Mouse (Mus musculus): ENCODE results near the gene Dab2ip. TPM values are rescaled to one million over a fixed set of nuclear protein-coding genes. Genes with fewer than 3 reads are reported as not detected.

Gene Dab2ip
- polyA plus RNA-seq, 1 experiment: 0.40 TPM

- Histone ChIP-seq H3K4me3 (ENCODE audit: insufficient read depth, low read length) (no peak overlapping the region), H3K27ac (ENCODE audit: insufficient read depth, low read depth, low read length) (no peak overlapping the region), H3K4me1 (ENCODE audit: control insufficient read depth, insufficient read depth, low read length) (no peaks in the 10 kb centered on the region)
- no peak for TF ChIP-seq CTCF (IDR thresholded peaks at IDR 0.05; ENCODE audit: low read depth, low read length)
- no peak for TF ChIP-seq POLR2A (IDR thresholded peaks at IDR 0.05; ENCODE audit: borderline replicate concordance, low read depth, low read length)
These were observed 81.7 kb downstream of the Dab2ip start for GRCm38 (mm10) chr2:35639799-35640198.

GRCm38 (mm10) chr2:35640576-35640975 is 82.5 kb downstream of the Dab2ip start:
- Histone ChIP-seq H3K4me3 (ENCODE audit: insufficient read depth, low read length) (no peak overlapping the region), H3K4me1 (ENCODE audit: control insufficient read depth, insufficient read depth, low read length) (no peaks in the 10 kb centered on the region), H3K27ac (ENCODE audit: insufficient read depth, low read depth, low read length) (no peak overlapping the region)
- TF ChIP-seq POLR2A (IDR thresholded peaks at IDR 0.05; ENCODE audit: borderline replicate concordance, low read depth, low read length) (no peak), CTCF (IDR thresholded peaks at IDR 0.05; ENCODE audit: low read depth, low read length) (no peak)

- H3K4me3 ChIP-seq (ENCODE audit: insufficient read depth, low read length): no peak overlapping the region
- no peaks in the 10 kb centered on the region for H3K4me1 ChIP-seq (ENCODE audit: control insufficient read depth, insufficient read depth, low read length)
- TF ChIP-seq CTCF (IDR thresholded peaks at IDR 0.05; ENCODE audit: low read depth, low read length): no peak
- no peak for TF ChIP-seq POLR2A (IDR thresholded peaks at IDR 0.05; ENCODE audit: borderline replicate concordance, low read depth, low read length)
- no peak overlapping the region for H3K27ac ChIP-seq (ENCODE audit: insufficient read depth, low read depth, low read length)
These were observed 84.2 kb downstream of the Dab2ip start for GRCm38 (mm10) chr2:35642224-35642623.

GRCm38 (mm10) chr2:35646553-35646952 is 88.5 kb downstream of the Dab2ip start:
- Histone ChIP-seq H3K4me1 (ENCODE audit: control insufficient read depth, insufficient read depth, low read length) (no peaks in the 10 kb centered on the region), H3K27ac (ENCODE audit: insufficient read depth, low read depth, low read length) (no peak overlapping the region), H3K4me3 (ENCODE audit: insufficient read depth, low read length) (no peak overlapping the region)
- TF ChIP-seq POLR2A (IDR thresholded peaks at IDR 0.05; ENCODE audit: borderline replicate concordance, low read depth, low read length): no peak
- no peak for TF ChIP-seq CTCF (IDR thresholded peaks at IDR 0.05; ENCODE audit: low read depth, low read length)

- no peak overlapping the region for H3K27ac ChIP-seq (ENCODE audit: insufficient read depth, low read depth, low read length)
- no peaks in the 10 kb centered on the region for H3K4me1 ChIP-seq (ENCODE audit: control insufficient read depth, insufficient read depth, low read length)
- no peak overlapping the region for H3K4me3 ChIP-seq (ENCODE audit: insufficient read depth, low read length)
- TF ChIP-seq POLR2A (IDR thresholded peaks at IDR 0.05; ENCODE audit: borderline replicate concordance, low read depth, low read length) (no peak), CTCF (IDR thresholded peaks at IDR 0.05; ENCODE audit: low read depth, low read length) (peak; percentile 90)
These were observed 91.6 kb downstream of the Dab2ip start for GRCm38 (mm10) chr2:35649708-35650107.

GRCm38 (mm10) chr2:35651297-35651731 is 93.2 kb downstream of the Dab2ip start:
- no peak for TF ChIP-seq CTCF (IDR thresholded peaks at IDR 0.05; ENCODE audit: low read depth, low read length)
- no peak for TF ChIP-seq POLR2A (IDR thresholded peaks at IDR 0.05; ENCODE audit: borderline replicate concordance, low read depth, low read length)
- H3K4me3 ChIP-seq (ENCODE audit: insufficient read depth, low read length): no peak overlapping the region
- no peak overlapping the region for H3K27ac ChIP-seq (ENCODE audit: insufficient read depth, low read depth, low read length)
- no peaks in the 10 kb centered on the region for H3K4me1 ChIP-seq (ENCODE audit: control insufficient read depth, insufficient read depth, low read length)

- TF ChIP-seq POLR2A (IDR thresholded peaks at IDR 0.05; ENCODE audit: borderline replicate concordance, low read depth, low read length) (no peak), CTCF (IDR thresholded peaks at IDR 0.05; ENCODE audit: low read depth, low read length) (no peak)
These were observed 94.9 kb downstream of the Dab2ip start for GRCm38 (mm10) chr2:35652984-35653383.

GRCm38 (mm10) chr2:35654795-35655194 is 96.7 kb downstream of the Dab2ip start:
- Histone ChIP-seq H3K4me1 (ENCODE audit: control insufficient read depth, insufficient read depth, low read length) (no peaks in the 10 kb centered on the region), H3K4me3 (ENCODE audit: insufficient read depth, low read length) (no peak overlapping the region)
- no peak for TF ChIP-seq POLR2A (IDR thresholded peaks at IDR 0.05; ENCODE audit: borderline replicate concordance, low read depth, low read length)
- no peak for TF ChIP-seq CTCF (IDR thresholded peaks at IDR 0.05; ENCODE audit: low read depth, low read length)

More at GRCm38 (mm10) chr2:35652984-35653383, 94.9 kb downstream of the Dab2ip start:
- no peaks in the 10 kb centered on the region for H3K4me1 ChIP-seq (ENCODE audit: control insufficient read depth, insufficient read depth, low read length)
- H3K27ac ChIP-seq (ENCODE audit: insufficient read depth, low read depth, low read length): no peak overlapping the region
- H3K4me3 ChIP-seq (ENCODE audit: insufficient read depth, low read length): no peak overlapping the region

GRCm38 (mm10) chr2:35655996-35656395 is 97.9 kb downstream of the Dab2ip start:
- Histone ChIP-seq H3K4me1 (ENCODE audit: control insufficient read depth, insufficient read depth, low read length) (no peaks in the 10 kb centered on the region), H3K4me3 (ENCODE audit: insufficient read depth, low read length) (no peak overlapping the region), H3K27ac (ENCODE audit: insufficient read depth, low read depth, low read length) (no peak overlapping the region)
- no peak for TF ChIP-seq POLR2A (IDR thresholded peaks at IDR 0.05; ENCODE audit: borderline replicate concordance, low read depth, low read length)
- no peak for TF ChIP-seq CTCF (IDR thresholded peaks at IDR 0.05; ENCODE audit: low read depth, low read length)

More at GRCm38 (mm10) chr2:35654795-35655194, 96.7 kb downstream of the Dab2ip start:
- no peak overlapping the region for H3K27ac ChIP-seq (ENCODE audit: insufficient read depth, low read depth, low read length)

- H3K4me3 ChIP-seq (ENCODE audit: insufficient read depth, low read length): no peak overlapping the region
- TF ChIP-seq CTCF (IDR thresholded peaks at IDR 0.05; ENCODE audit: low read depth, low read length) (no peak), POLR2A (IDR thresholded peaks at IDR 0.05; ENCODE audit: borderline replicate concordance, low read depth, low read length) (no peak)
- H3K27ac ChIP-seq (ENCODE audit: insufficient read depth, low read depth, low read length): no peak overlapping the region
- no peaks in the 10 kb centered on the region for H3K4me1 ChIP-seq (ENCODE audit: control insufficient read depth, insufficient read depth, low read length)
These were observed 100.2 kb downstream of the Dab2ip start for GRCm38 (mm10) chr2:35658311-35658710.
